Mouse (Mus musculus): ENCODE results near the gene Mcm3.

GRCm38 (mm10) chr1:20761411-20761810, 58.7 kb downstream of the Mcm3 start:
- TF ChIP-seq POLR2A (IDR thresholded peaks at IDR 0.05; ENCODE audit: insufficient read depth, low read depth, low read length) (no peak), CTCF (IDR thresholded peaks at IDR 0.05; ENCODE audit: insufficient read depth, low read depth, low read length) (no peak)
